10 mouse cellular contexts compared by ENCODE assay signal in genomic region chrX:38061544-38061943, GRCm38 (mm10). TPM values are rescaled to one million over a fixed set of nuclear protein-coding genes. Genes with fewer than 3 reads are reported as not detected.
DNase-seq lines count a peak whose midpoint lies in the region; ATAC-seq and TF ChIP-seq lines count a peak whose summit lies in the region.
"Had no signal": no experiment of that assay in that cellular context is flagged by ENCODE, and none has a peak within 500 bp of the region (broad histone marks: within the 10 kb centered on the region; RNA-seq: fewer than 3 reads in every experiment).

No protein-coding gene starts in this region.

- TF ChIP-seq CTCF in cerebellum, adult 2 months (IDR thresholded peaks at IDR 0.05; ENCODE audit: borderline replicate concordance, insufficient read depth, low read depth, low read length), result peak; percentile 20; the same call in 1 of the 2 replicates

- TF ChIP-seq POLR2A in cerebellum, adult 2 months (IDR thresholded peaks at IDR 0.05; ENCODE audit: borderline replicate concordance, insufficient read depth, low read length), result no peak

- no peaks in the 10 kb centered on the region for H3K27me3 ChIP-seq in cerebellum, adult 2 months (ENCODE audit: control insufficient read depth, insufficient read depth, low read length)
- H3K27me3 ChIP-seq in kidney, embryonic 14.5 days (ENCODE audit: control insufficient read depth, insufficient read depth, low read length), result no peaks in the 10 kb centered on the region

- H3K9me3 ChIP-seq in kidney, embryonic 14.5 days (ENCODE audit: control insufficient read depth, low read length), result no peaks in the 10 kb centered on the region
- H3K9me3 ChIP-seq: heart, embryonic 10.5 days had no signal

- no peak overlapping the region for H3K4me3 ChIP-seq in cerebellum, adult 2 months (replicated peaks; ENCODE audit: insufficient read depth, low read depth, low read length)
- H3K4me3 ChIP-seq in kidney, embryonic 14.5 days (ENCODE audit: low read length), result no peak overlapping the region
- H3K4me3 ChIP-seq: heart, embryonic 10.5 days; myocyte had no signal

- no peak overlapping the region for H3K4me2 ChIP-seq in kidney, embryonic 14.5 days (replicated peaks; ENCODE audit: low read depth, low read length)

- H3K9ac ChIP-seq in kidney, embryonic 14.5 days (ENCODE audit: low read depth, low read length), result no peak overlapping the region

- no peak overlapping the region for H3K27ac ChIP-seq in cerebellum, adult 2 months (ENCODE audit: insufficient read depth, low read length)
- no peak overlapping the region for H3K27ac ChIP-seq in kidney, embryonic 14.5 days (ENCODE audit: low read depth, low read length)
- H3K27ac ChIP-seq: heart, embryonic 10.5 days had no signal

- no peaks in the 10 kb centered on the region for H3K36me3 ChIP-seq in kidney, embryonic 14.5 days (ENCODE audit: control insufficient read depth, insufficient read depth, low read length)
- H3K36me3 ChIP-seq: heart, embryonic 10.5 days had no signal

- ATAC-seq in kidney, embryonic 14.5 days (ENCODE audit: low FRiP score, low TSS enrichment), result no peak

- H3K4me1 ChIP-seq in cerebellum, adult 2 months (ENCODE audit: control insufficient read depth, insufficient read depth, low read length), result no peaks in the 10 kb centered on the region
- no peaks in the 10 kb centered on the region for H3K4me1 ChIP-seq in kidney, embryonic 14.5 days (ENCODE audit: control insufficient read depth, insufficient read depth, low read length)
- H3K4me1 ChIP-seq: heart, embryonic 10.5 days had no signal

- DNase-seq in cerebellum, adult 2 months, result no peak
- DNase-seq in cerebellum, postnatal 36 days, result no peak
- peak; percentile 12 for DNase-seq in kidney, postnatal 10 days
- DNase-seq in B cell, adult 2 months, result peak; percentile 15 to 16
- DNase-seq in embryo, embryonic 11.5 days (ENCODE audit: low read depth, low spot score), result peak; percentile 8
- DNase-seq in frontal cortex, postnatal 14 days (ENCODE audit: low spot score in 2 of 2), result no peak
- no peak for DNase-seq in Muller cell, postnatal 12 days (ENCODE audit: inconsistent ontology term)

- WGBS in cerebellum, adult 2 months, result 0% methylated on average over 1 of the region's 1 CpGs
- 7% methylated on average over 1 of the region's 1 CpGs for WGBS in kidney, embryonic 14.5 days

RNA-seq across cellular contexts. Expression of gene Rhox10, which starts 4.7 kb away (rescaled TPM):
- polyA plus RNA-seq in cerebellum, adult 2 months (2012; rRNA removed), result not detected in 2 replicates
- polyA plus RNA-seq in kidney, embryonic 14.5 days (2014; fragmentation: Nextera tagmentation; extraction: Ambion mirVana), result not detected in 2 replicates
- polyA plus RNA-seq: heart, embryonic 10.5 days had no signal

RNA-seq across cellular contexts. Expression of gene Btg1-ps2, which starts 18.6 kb away (rescaled TPM):
- polyA plus RNA-seq in cerebellum, adult 2 months (2012; rRNA removed), result not detected in 2 replicates
- not detected in 2 replicates for polyA plus RNA-seq in kidney, embryonic 14.5 days (2014; fragmentation: Nextera tagmentation; extraction: Ambion mirVana)
- polyA plus RNA-seq: heart, embryonic 10.5 days; myocyte had no signal

RNA-seq across cellular contexts. Expression of gene Rhox11, which starts 23.4 kb away (rescaled TPM):
- polyA plus RNA-seq in cerebellum, adult 2 months (2012; rRNA removed), result not detected in 2 replicates
- not detected in 2 replicates for polyA plus RNA-seq in kidney, embryonic 14.5 days (2014; fragmentation: Nextera tagmentation; extraction: Ambion mirVana)
- polyA plus RNA-seq: heart, embryonic 10.5 days; myocyte had no signal

RNA-seq across cellular contexts. Expression of gene Btg1-ps1, which starts 42.9 kb away (rescaled TPM):
- polyA plus RNA-seq in cerebellum, adult 2 months (2012; rRNA removed), result not detected in 2 replicates
- not detected in 2 replicates for polyA plus RNA-seq in kidney, embryonic 14.5 days (2014; fragmentation: Nextera tagmentation; extraction: Ambion mirVana)
- polyA plus RNA-seq: heart, embryonic 10.5 days; myocyte had no signal

RNA-seq across cellular contexts. Expression of gene Rhox12, which starts 49.2 kb away (rescaled TPM):
- not detected in 2 replicates for polyA plus RNA-seq in cerebellum, adult 2 months (2012; rRNA removed)
- not detected in 2 replicates for polyA plus RNA-seq in kidney, embryonic 14.5 days (2014; fragmentation: Nextera tagmentation; extraction: Ambion mirVana)
- polyA plus RNA-seq: heart, embryonic 10.5 days; myocyte had no signal

Comparison
In these comparisons a context has a peak if more than half of its experiments do, and no peak if none do; other contexts are left out.
1. DNase-seq: peak in kidney, postnatal 10 days (single experiment), B cell, adult 2 months (2 of 2) and embryo, embryonic 11.5 days (single experiment); none in cerebellum, adult 2 months (0 of 2), cerebellum, postnatal 36 days (0 of 2), frontal cortex, postnatal 14 days (0 of 2) and Muller cell, postnatal 12 days (single experiment).